Mouse (Mus musculus) gastrocnemius, adult 8-10 months (tissue): ENCODE measurements at regions not wholly inside any gene's neighbourhood (a gene's known extent, or its start where the extent isn't known, plus 50 kb on each side); places are given as distances from the start of the nearest gene placed in this dataset.

Experiments
- DNase-seq, 2 experiments: peaks; one replicate each; pipeline ENCODE4 v3.0.0; 2022; ENCODE audit warnings: low spot score in 2 of 2

DNA sequence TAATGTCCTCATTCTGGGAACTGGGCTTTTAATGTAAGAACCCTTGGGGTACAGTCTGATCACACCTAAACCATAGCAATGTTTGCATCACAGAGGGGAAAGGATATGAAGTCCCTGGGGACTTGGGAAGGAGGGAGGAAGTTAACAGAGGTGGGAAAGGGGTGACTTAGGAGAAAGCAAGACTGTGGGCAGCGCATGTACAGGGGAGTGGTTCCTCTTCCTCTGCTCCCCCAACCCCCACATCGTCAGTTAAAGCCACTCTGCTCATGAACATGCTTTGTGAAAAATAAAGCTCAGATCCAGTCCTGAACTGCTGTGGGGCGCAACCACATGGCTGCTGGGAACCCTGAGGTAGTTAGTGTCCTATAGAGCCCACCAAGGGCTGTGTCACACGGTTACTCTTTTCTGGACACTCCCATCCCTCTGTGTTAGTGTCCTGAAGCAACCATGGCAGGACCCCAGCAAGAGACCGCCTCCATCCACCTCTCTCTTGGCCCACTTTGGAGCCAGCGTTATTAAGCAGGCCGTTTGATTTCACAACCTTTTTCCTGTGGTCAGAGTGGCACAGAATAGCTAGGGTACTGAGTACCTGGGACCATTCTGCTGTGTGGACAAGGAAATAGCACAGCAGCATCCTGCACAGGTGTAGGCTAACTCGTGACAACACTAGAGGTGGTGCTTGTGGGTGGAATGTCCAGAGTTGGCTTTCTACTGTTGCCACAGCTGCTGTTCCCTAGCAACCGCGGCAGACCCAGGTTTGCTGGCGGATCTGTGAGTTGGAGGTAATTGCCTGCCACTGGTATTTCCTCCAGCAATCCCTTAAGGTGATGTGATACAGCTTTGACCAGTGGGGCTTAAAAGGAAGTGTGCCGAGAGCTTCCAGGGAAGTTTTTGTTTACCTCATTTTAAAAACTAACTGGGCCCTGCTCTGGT is 50.3 kb upstream of the Cpeb4 start:
- DNase-seq, result no peak
